Mouse (Mus musculus): ENCODE measurements around the gene Med7.
"Not testable (repeated sequence)": the region's sequence is repeated elsewhere in the genome, so short reads cannot be mapped to it uniquely, and the experiment has no call there.

Med7 gene

DNA sequence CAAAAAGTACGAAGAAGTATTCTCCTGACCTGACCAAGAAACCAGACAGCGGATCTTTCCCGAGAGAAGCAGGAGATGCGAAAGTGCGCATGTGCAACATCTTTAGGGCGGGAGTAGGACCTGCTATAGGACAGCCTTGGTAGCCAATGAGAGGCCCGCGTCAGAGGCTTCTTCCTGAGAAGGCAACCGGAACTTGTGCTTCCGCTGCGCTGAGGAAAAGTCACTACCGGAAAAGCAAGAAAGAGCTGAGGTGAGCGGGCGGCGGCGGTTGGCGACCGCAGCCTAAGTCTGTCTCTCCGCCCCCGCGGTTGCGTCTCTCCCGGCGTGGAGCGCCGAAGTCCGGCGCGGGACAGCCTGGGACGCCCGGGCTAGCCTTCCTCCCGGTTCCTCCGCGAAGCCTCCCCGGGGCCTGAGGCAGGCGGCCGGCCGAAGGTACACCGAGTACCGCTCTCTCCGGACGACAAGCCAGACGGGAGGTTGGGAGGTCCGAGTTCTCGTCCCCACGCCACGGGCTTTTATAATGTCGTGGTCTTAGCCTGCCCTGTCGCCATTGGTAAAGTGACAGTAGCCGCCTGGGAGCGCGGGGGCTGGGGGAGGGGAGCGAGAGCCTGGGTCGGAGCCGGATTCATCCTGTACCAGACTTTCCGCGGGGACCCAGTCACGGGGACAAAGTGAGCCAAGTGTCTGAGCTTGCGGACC lies at the start of gene Med7:
TSS of gene Med7 (plus strand) at position 166 of the 699 bp plus-strand sequence.
- peak; percentile 91 to 95 for DNase-seq

- DNase-seq, result no peak
Measured at GRCm38 (mm10) chr11:46387061-46387460, 49.7 kb upstream of the Med7 start.

- DNase-seq, result no peak
Measured at GRCm38 (mm10) chr11:46388438-46388837, 48.3 kb upstream of the Med7 start.

- no peak for DNase-seq
Measured at GRCm38 (mm10) chr11:46389336-46390117, 47.2 kb upstream of the Med7 start, which contains the start of gene Itk. TSS of gene Itk (minus strand) at chr11:46389515.

DNA sequence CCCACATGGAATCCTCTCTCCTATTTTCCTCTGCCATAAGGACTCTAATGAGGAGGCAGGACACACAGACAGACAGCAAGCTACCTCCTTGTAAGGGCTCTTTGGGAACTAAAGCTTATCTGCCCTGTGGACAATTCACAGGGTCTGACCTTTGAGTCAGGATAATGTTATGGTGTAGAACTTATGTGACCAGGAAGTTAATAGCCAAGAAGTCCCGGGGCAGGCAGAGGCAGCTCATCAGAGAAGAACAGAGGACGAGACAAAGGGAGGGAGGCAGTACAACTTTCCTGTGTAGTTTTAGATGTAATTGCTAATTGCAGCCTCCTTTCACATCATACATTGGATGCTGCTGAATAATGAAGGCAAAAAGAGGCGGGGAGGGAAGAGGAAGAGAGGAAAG lies 46.1 kb upstream of the Med7 start:
- DNase-seq, result no peak

- no peak for DNase-seq
Measured at GRCm38 (mm10) chr11:46392890-46393289, 43.8 kb upstream of the Med7 start.

- DNase-seq, result no peak
Measured at GRCm38 (mm10) chr11:46393413-46393812, 43.3 kb upstream of the Med7 start.

GRCm38 (mm10) chr11:46395088-46395487 lies 41.6 kb upstream of the Med7 start:
- DNase-seq, result no peak

DNA sequence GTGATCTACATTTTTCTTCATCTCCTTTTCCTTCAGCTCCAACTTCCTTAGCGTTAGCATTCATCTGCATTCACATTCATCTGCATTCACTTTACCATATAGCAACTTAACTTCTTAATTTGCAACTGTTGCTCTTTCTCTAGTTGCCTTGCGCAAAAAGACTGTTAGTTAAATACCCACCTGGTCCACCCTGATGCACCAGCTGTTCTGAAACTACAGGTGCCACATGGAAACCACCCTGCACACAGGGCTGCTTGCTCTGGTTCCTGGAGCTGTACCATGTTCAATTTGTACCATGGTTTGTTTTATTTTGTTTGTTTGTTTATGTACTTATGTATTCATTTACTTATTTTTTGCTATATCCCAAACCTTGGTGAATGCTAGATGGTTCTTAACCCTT lies 41.0 kb upstream of the Med7 start:
- DNase-seq, result no peak

DNA sequence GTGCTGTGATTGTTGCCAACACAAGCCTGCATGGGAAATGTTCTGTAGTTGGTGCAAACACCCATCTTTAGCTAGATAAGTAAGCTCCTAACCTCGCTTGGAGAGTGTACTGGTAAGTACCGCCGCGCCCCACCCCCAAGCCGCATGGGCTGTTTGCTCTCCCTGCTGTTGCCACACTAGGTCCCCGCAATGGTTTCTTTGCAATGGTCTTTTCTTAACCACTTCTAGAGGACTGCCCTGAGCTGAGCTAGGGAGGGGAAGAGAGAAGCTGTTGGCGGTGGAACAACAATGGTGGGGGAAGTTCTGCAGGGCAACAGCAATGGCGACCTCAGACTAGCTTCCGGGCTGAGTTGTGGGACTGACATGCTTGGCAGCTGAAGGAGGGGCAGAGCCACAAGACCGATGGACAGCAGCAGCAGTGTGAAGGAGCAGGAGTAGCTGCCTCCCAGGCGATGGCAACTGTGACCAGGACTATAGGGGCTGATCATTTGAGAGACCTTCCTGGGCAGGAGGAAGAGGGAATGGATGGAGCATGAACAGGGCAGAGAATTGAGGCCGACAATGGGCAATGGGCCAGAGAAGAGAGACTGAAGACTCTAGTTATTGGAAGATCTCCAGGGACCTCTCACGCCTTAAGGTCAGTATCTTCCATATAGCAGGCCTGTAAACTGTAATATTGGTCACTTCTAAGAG lies 40.4 kb upstream of the Med7 start, which contains the start of gene Fam71b:
TSS of gene Fam71b (plus strand) at position 393 of the 693 bp plus-strand sequence.
- no peak for DNase-seq

DNA sequence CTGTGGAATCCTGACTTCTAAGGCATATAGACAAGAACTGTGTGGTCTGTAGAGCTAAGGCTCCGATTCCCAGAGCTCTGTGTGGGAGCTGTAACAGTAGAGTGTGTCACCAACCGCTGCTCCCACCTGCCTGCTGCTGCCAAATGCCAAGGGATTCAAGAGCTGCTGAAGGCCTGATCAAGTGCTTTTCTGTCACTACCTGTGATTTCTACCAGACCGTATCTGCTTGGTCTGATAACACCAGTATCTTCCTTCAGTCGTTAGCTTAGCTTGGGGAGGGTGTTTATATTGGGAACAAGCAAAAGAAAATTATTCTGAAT lies 39.9 kb upstream of the Med7 start:
- no peak for DNase-seq

DNA sequence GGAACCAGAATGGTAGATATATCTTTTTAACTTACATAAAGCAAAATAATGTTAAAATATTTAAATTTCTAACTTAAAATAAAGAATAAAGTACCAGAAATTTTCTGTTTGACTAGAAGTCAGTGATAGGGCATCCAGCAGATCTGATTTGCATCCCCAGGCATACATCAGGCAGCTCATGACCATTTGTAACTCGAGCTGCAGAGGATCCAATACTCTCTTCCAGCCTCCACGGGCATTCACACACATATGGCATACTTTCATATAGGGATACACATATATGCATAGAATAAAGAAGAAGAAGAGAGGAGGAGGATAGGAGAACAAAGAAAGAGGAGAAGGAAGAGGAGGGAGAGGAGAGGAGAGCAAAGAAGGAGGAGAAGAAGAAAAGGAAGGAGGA lies 38.8 kb upstream of the Med7 start:
- no peak for DNase-seq

DNA sequence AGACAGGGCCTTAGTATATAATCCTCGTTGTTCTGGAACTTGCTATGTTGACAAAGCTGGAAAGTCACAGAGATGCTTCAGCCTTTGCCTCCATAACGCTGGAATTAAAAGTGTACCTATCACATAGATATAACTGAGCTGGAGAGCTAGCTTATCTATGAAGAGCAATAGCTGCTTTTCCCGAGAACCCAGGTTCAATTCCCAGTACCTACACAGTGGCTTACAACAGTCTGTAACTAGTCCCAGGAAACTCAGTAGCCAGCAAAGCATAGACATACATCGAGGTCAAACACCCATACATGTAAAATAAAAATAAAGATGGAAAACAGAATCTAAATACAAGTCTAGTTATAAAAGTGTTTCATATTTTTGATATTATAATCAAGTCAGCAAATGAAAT lies 38.3 kb upstream of the Med7 start:
- no peak for DNase-seq

DNA sequence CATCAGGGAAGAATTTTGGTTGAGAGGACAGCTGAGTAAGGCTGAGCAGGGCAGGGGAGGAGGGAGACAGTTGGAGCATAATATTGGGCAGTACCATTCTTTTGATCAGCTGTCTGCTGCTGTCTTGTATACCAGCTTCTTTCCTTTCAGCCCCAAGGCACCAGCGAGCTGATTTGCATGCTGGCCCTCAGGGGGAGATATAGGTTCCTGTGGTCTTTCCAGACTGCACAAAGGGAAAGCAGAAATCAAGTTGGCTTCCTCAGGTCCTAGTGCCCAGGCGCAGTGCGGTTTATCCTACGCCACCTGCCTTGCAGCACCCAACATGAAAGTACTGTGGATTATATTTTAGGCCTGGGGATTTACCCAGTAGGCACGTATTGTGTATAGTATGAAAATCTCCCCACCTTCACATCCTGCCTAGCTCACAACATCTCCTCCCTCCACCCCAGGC lies 37.8 kb upstream of the Med7 start:
- DNase-seq, result no peak

- DNase-seq, result no peak
Measured at GRCm38 (mm10) chr11:46401555-46401954, 35.2 kb upstream of the Med7 start.

- DNase-seq, result no peak
Measured at GRCm38 (mm10) chr11:46404986-46405385, 31.7 kb upstream of the Med7 start.

GRCm38 (mm10) chr11:46406721-46407120 lies 30.0 kb upstream of the Med7 start:
- peak; percentile 31 to 35 for DNase-seq

DNA sequence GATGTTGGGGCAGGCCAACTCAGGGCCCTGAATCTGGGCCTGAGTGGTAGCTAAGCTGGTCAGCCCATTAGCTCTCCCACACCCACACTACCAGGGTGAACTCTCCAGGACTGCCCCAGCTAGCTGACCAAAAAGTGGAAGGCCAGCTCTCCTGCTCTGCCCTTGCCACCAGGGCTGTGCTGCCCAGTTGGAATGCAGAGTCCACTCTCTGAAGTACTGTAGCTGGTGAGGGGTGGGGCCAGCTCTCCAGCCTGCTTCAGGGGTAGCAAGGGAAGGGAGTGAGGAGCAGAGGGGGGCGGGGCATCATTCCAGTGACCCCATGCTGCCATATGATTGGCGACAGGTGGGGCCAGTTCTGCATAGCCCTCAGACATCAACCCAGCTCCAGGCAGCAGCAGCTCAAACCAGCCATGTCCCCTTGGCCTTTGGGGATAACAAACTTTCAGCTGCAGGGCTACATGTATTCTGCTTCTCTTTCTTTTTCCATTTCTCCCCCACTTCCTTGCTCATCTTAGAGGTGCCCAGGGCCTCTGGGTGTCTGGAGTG lies 26.6 kb upstream of the Med7 start:
- no peak for DNase-seq

- DNase-seq, result no peak
Measured at GRCm38 (mm10) chr11:46418438-46418837, 18.3 kb upstream of the Med7 start.

GRCm38 (mm10) chr11:46418860-46419259 lies 17.9 kb upstream of the Med7 start:
- DNase-seq, result no peak

DNA sequence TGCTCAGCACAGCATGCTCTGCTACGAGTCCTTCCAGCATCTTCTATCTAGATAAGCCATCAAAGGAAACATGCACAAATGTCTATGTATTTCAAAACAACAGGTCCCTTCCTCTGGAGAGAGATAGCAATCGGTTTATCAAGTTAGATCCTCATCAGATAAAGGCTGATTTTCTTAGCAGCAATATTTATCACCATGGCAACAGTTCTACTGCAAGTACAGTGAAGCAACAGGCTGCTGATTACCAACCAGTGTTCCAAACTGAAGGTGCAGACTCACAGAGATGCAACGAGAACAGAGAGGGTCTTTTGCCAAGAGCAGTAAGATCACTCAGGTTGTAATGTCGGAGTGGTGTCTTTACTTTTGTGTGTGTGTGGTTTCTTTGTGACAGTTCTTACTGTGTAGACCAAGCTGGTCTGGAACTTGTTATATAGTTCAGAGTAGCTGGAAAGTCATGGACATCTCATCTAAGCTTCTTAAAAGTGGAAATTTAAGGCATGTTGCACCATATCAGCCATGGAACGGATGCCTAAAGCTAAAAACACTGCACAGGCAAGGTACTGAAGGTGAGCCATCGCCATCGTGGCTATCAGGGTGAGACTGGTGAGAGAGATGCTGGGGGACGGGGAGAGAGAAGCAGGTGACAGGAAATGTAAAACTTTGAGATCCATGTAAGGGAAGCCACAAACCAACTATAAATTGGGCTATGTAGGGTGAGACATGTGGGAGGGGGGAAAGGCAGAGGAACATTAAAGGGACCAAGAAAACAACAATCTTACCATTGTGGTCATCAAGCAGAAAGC lies 15.4 kb upstream of the Med7 start:
- DNase-seq, result no peak

DNA sequence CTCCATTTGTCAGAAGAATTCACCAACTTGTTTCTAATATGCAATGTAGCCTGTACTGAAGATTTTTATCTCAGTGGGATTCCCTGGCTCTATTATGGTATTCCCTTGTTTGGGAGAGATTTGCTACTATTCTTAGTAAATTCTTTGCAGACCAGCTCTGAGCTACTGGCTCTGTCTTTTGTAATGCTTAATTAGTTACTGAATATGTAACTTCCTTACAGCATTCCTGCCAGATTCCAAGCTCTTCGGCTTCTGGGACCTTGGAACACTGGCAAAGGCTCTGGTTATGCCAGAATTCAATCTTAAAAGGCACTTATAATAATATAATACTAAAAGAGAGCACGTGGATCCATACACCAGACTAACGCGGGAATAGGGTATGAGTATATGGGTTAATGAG lies 8.6 kb upstream of the Med7 start:
- DNase-seq, result not testable (repeated sequence)

DNA sequence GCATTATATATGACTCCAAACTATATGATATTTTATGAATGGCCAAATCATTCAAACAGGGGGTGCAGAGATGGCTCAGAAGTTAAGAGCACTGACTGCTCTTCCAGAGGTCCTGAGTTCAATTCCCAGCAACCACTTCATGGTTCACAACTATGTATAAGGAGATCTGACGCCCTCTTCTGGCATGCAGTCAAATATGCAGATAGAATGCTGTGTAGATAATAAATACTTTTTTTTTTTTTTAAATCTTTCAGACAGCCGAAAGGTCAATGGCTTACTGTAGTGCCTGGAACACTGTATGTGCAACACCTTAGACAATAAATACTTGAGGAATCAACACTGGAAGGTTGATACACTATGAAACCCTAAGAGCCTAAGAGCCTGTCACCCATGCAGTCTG lies 6.6 kb upstream of the Med7 start:
- no peak for DNase-seq

All from cerebellum, postnatal 25 days (tissue).